Mouse (Mus musculus): ENCODE data around the gene Fkbp8. TPM values are rescaled to one million over a fixed set of nuclear protein-coding genes. Genes with fewer than 3 reads are reported as not detected.
"Not testable (repeated sequence)": the region's sequence is repeated elsewhere in the genome, so short reads cannot be mapped to it uniquely, and the experiment has no call there.

Fkbp8 gene
- total RNA-seq, 1 experiment from 2014 or later, result 112 TPM

DNA sequence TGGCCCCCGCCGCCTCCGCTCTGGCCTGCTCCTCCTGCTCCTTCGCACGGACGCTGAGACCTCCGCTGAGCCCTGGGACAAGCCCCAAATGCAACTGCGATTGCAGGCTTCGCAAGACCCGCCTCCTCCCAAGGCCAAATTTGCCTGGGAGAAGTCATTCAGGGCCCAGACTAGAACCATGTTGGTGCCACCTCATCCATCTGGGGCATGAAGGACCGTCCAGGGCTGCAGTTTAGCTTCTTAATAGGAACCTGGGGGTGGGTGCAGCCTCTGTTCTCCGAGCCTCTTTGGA lies 31.8 kb upstream of the Fkbp8 start:
- no peak for ATAC-seq (replicated peaks in 1 of 2; ENCODE audit: insufficient read depth in 1 of 2, low FRiP score in 2 of 2, low TSS enrichment in 1 of 2, low read depth in 1 of 2, poor library complexity in 2 of 2, severe bottlenecking in 2 of 2)

GRCm38 (mm10) chr8:70500386-70501301 lies 26.9 kb upstream of the Fkbp8 start:
- peak; percentile 9 to 14; a peak in 1 of 4 replicates for ATAC-seq (replicated peaks in 1 of 2; ENCODE audit: insufficient read depth in 1 of 2, low FRiP score in 2 of 2, low TSS enrichment in 1 of 2, low read depth in 1 of 2, poor library complexity in 2 of 2, severe bottlenecking in 2 of 2)

DNA sequence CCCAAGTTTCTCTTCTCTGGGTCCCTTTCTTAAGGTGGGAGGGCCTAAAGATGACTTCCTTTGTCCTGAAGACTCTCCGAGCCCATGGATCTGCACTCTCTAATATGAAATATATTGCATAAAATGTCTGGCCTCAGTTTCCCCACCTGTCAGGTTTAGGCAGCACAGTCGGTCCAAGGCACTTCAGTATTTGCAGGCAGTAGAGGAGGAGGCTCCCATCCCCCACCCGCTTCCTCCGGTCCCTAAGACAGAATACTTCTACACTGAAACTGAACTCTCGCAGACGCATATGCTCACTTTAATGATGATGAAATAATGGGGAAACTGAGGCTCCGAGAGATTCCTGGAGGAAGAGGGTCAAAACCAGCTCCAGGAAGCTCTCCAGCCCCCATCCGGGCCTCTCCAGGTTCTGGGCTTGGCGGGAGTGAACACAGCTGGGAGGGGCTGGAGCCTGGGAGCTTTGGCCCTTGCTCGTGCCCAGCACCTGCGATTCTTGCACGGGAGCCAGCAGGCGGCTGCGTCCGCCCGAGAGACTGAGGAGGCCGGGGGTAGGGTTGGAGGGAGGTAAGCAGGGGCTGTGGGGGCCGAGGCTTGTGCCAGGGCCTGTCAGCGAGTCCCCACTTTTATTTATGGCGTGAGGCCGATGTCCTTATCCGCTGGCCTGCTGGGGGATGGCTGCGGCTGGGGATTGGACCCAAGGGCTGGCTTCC lies 25.5 kb upstream of the Fkbp8 start:
- no peak for ATAC-seq (replicated peaks in 1 of 2; ENCODE audit: insufficient read depth in 1 of 2, low FRiP score in 2 of 2, low TSS enrichment in 1 of 2, low read depth in 1 of 2, poor library complexity in 2 of 2, severe bottlenecking in 2 of 2)

- ATAC-seq (replicated peaks in 1 of 2; ENCODE audit: insufficient read depth in 1 of 2, low FRiP score in 2 of 2, low TSS enrichment in 1 of 2, low read depth in 1 of 2, poor library complexity in 2 of 2, severe bottlenecking in 2 of 2), result no peak
These were observed 25.0 kb upstream of the Fkbp8 start for GRCm38 (mm10) chr8:70502540-70502939.

GRCm38 (mm10) chr8:70503062-70503750 lies 24.3 kb upstream of the Fkbp8 start:
- ATAC-seq (replicated peaks in 1 of 2; ENCODE audit: insufficient read depth in 1 of 2, low FRiP score in 2 of 2, low TSS enrichment in 1 of 2, low read depth in 1 of 2, poor library complexity in 2 of 2, severe bottlenecking in 2 of 2), result no peak

DNA sequence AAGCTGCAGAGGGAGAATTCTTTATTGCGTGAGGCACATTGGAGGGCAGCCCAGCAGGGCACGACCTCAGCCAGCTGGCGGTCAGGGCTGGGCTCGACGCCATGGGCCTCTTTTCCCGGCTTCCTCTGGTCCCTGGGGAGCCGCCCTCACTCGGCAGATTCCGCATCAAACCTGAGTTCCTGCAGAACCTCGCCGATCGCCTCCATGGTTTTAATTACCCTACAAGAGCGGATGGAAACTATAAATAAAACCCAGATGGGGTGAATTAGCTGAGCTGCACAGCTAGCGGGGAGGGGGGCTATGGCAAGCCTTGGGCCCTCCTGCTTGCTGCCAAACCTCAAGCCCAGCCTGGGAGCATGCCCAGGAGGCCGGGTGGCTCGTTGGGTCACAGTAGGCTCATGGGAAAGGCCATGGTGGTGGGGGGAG lies 23.2 kb upstream of the Fkbp8 start:
- no peak for ATAC-seq (replicated peaks in 1 of 2; ENCODE audit: insufficient read depth in 1 of 2, low FRiP score in 2 of 2, low TSS enrichment in 1 of 2, low read depth in 1 of 2, poor library complexity in 2 of 2, severe bottlenecking in 2 of 2)

GRCm38 (mm10) chr8:70504851-70505250 lies 22.7 kb upstream of the Fkbp8 start:
- ATAC-seq (replicated peaks in 1 of 2; ENCODE audit: insufficient read depth in 1 of 2, low FRiP score in 2 of 2, low TSS enrichment in 1 of 2, low read depth in 1 of 2, poor library complexity in 2 of 2, severe bottlenecking in 2 of 2), result peak; percentile 17 to 29; a peak in 2 of 4 replicates

GRCm38 (mm10) chr8:70505698-70506327 lies 21.7 kb upstream of the Fkbp8 start:
- ATAC-seq (replicated peaks in 1 of 2; ENCODE audit: insufficient read depth in 1 of 2, low FRiP score in 2 of 2, low TSS enrichment in 1 of 2, low read depth in 1 of 2, poor library complexity in 2 of 2, severe bottlenecking in 2 of 2), result peak in 1 of 2 experiments; percentile 9; a peak in 1 of 4 replicates

- peak; percentile 72 to 79 for ATAC-seq (replicated peaks in 1 of 2; ENCODE audit: insufficient read depth in 1 of 2, low FRiP score in 2 of 2, low TSS enrichment in 1 of 2, low read depth in 1 of 2, poor library complexity in 2 of 2, severe bottlenecking in 2 of 2)
These were observed 21.0 kb upstream of the Fkbp8 start, which contains the start of gene Rex1bd for GRCm38 (mm10) chr8:70506328-70507026. TSS of gene Rex1bd (minus strand) at chr8:70506752.

- ATAC-seq (replicated peaks in 1 of 2; ENCODE audit: insufficient read depth in 1 of 2, low FRiP score in 2 of 2, low TSS enrichment in 1 of 2, low read depth in 1 of 2, poor library complexity in 2 of 2, severe bottlenecking in 2 of 2), result no peak
These were observed 20.5 kb upstream of the Fkbp8 start for GRCm38 (mm10) chr8:70507027-70507393.

DNA sequence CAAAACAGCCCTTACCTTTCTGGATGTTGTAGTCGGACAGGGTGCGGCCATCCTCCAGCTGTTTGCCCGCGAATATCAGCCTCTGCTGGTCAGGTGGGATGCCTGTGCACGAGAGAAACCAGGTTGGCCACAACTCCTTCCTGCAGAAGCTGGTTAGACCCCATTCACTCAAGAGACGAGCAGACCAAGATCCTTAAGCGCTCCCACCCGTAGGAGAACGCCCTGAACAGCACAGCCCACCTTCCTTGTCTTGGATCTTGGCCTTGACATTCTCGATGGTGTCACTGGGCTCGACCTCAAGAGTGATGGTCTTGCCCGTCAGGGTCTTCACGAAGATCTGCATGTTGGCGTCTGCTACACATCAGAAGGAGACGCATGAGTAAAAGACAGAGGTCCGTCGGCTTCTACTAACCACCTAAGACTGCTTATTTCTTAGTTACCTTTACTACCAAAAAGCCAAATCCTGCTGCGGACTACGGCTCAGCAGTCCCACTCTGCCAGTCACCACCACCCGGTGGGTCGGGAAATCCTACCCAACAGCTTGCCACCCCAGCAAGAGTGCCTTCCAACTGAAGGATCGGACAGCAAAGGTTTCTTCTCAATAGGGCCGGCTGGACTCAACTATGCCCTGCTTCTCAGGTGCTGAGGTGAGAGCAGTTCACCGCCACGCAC lies 18.1 kb upstream of the Fkbp8 start:
- ATAC-seq (replicated peaks in 1 of 2; ENCODE audit: insufficient read depth in 1 of 2, low FRiP score in 2 of 2, low TSS enrichment in 1 of 2, low read depth in 1 of 2, poor library complexity in 2 of 2, severe bottlenecking in 2 of 2), result no peak

- ATAC-seq (replicated peaks in 1 of 2; ENCODE audit: insufficient read depth in 1 of 2, low FRiP score in 2 of 2, low TSS enrichment in 1 of 2, low read depth in 1 of 2, poor library complexity in 2 of 2, severe bottlenecking in 2 of 2), result peak; percentile 71 to 76
These were observed 17.2 kb upstream of the Fkbp8 start, which contains the start of gene Uba52 for GRCm38 (mm10) chr8:70510228-70510915. TSS of gene Uba52 (minus strand) at chr8:70510801.

DNA sequence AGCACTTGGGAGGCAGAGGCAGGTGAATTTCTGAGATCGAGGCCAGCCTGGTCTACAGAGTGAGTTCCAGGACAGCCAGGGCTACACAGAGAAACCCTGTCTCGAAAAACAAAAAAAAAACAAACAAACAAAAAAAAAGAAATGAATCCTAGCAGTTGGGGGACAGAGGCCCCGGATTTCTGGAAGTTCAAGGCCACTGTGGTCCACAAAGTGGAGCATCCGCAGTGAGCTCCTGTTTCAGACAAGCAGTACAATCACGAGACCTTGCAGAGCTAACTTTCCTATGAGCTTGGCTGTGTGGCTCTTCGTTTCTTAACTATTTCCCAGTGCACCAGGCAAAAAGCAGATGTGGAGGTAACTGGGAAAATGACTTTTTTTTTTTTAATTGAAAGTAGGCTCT lies 16.4 kb upstream of the Fkbp8 start:
- not testable (repeated sequence) for ATAC-seq (replicated peaks in 1 of 2; ENCODE audit: insufficient read depth in 1 of 2, low FRiP score in 2 of 2, low TSS enrichment in 1 of 2, low read depth in 1 of 2, poor library complexity in 2 of 2, severe bottlenecking in 2 of 2)

DNA sequence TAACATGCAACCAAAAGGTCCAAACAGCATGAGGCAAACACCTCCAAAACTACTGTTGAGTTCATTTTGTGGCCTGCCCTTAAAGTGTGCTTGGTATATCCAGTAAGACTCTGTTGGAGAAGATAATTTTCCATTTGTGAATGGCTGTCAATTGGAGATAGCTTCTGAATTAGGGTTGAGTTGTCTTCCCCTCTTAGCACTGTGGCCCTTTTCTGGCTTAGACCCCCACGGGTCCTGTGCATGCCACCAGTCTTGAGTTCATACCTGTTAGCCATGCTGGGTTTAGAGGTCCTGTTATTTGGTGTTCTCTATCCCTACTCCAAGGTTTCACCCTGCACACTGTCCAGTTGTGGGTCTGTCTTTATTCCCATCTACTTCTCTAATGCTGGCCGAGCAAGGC lies 15.8 kb upstream of the Fkbp8 start:
- no peak for ATAC-seq (replicated peaks in 1 of 2; ENCODE audit: insufficient read depth in 1 of 2, low FRiP score in 2 of 2, low TSS enrichment in 1 of 2, low read depth in 1 of 2, poor library complexity in 2 of 2, severe bottlenecking in 2 of 2)

GRCm38 (mm10) chr8:70512253-70512903 lies 15.1 kb upstream of the Fkbp8 start:
- ATAC-seq (replicated peaks in 1 of 2; ENCODE audit: insufficient read depth in 1 of 2, low FRiP score in 2 of 2, low TSS enrichment in 1 of 2, low read depth in 1 of 2, poor library complexity in 2 of 2, severe bottlenecking in 2 of 2), result 0 out of 4 replicates have a peak, but pooled peaks of 1 of the 2 experiments have one; percentile 23

All from hematopoietic stem cell, adult 5-6 weeks (primary cell).